Mouse (Mus musculus) cerebellum, adult 2 months (tissue): ENCODE results near the gene Tlr8. TPM values are rescaled to one million over a fixed set of nuclear protein-coding genes. Genes with fewer than 3 reads are reported as not detected.
A peak's percentile ranks its signal among the peaks of the same experiment; 100 is the strongest.
"Not testable (repeated sequence)": the region's sequence is repeated elsewhere in the genome, so short reads cannot be mapped to it uniquely, and the experiment has no call there.

Experiments
- DNase-seq, 2 experiments: peaks; one replicate each; pipeline ENCODE4 v3.0.0; 2021
- H3K27ac ChIP-seq: fragments of 200-500 bp; 2 replicates; pipeline ENCODE4 v1.5.1; 2012; ENCODE audit warnings: low read length, control low read depth, inconsistent platforms; ENCODE audit not compliant: insufficient read depth
- H3K27me3 ChIP-seq: fragments of 200-500 bp; 2 replicates; pipeline ENCODE4 v1.6.1; 2012; ENCODE audit warnings: inconsistent platforms, mild to moderate bottlenecking, low read length, moderate library complexity; ENCODE audit not compliant: control insufficient read depth, insufficient read depth
- H3K4me1 ChIP-seq: fragments of 200-500 bp; 2 replicates; pipeline ENCODE4 v1.6.1; 2011; ENCODE audit warnings: low read length; ENCODE audit not compliant: control insufficient read depth, insufficient read depth
- H3K4me3 ChIP-seq: fragments of 200-500 bp; replicated peaks from 2 replicates; pipeline ENCODE3; 2011; ENCODE audit warnings: mild to moderate bottlenecking, low read depth, low read length, control low read depth; ENCODE audit not compliant: insufficient read depth
- CTCF ChIP-seq: fragments of 200-500 bp; IDR thresholded peaks from 2 replicates; pipeline ENCODE4 v1.5.1; 2011; ENCODE audit warnings: low read depth, mild to moderate bottlenecking, control low read depth, low read length, moderate library complexity, borderline replicate concordance; ENCODE audit not compliant: insufficient read depth
- POLR2A ChIP-seq: fragments of 200-500 bp; IDR thresholded peaks from 2 replicates; pipeline ENCODE4 v1.6.1; 2011; ENCODE audit warnings: low read length, control low read depth, borderline replicate concordance; ENCODE audit not compliant: insufficient read depth
- WGBS: fragments of 180-500 bp; shearing (Covaris S2); methylation state at CpG from one replicate; pipeline ENCODE4 v1.1.7; 2018; 5-methylcytosine and 5-hydroxymethylcytosine counted together
- polyA plus RNA-seq: library from polyadenylated mRNA; depleted of rRNA; stranded (reverse); fragments of >200 nt; gene quantifications from 2 replicates; pipeline ENCODE4 v1.2.3, GENCODE M21; 2012; rRNA removed

Gene Tlr8
- 0.14 TPM in 1 of 2 replicates, not detected in the other for polyA plus RNA-seq

DNA sequence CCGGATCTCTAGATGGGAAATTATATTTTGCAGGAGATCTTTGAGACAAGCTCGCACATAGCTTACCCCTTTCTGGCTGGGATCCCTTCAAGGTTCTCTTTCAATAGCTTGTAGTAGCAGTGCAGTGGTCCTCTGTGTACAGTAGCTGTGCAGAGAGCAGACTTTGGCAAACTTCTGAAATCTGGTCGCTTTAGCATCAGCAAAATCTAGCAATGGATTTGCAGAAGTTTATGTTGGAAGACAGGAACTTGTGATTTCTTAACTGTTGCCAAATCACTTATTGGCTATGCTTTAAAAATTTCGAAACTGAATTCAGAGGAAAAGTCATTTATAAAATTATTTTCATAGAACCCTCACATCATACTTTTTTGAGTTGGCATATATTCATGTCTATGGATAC, at the start of gene Tlr8:
Tlr8 (minus strand) TSS at position 244 of the 400 bp plus-strand sequence.
- Histone ChIP-seq H3K27me3 (no peaks in the 10 kb centered on the region), H3K4me1 (no peaks in the 10 kb centered on the region), H3K27ac (no peak within 1 kb of the TSS), H3K4me3 (no peak within 1 kb of the TSS)
- no peak for DNase-seq
- TF ChIP-seq POLR2A (no peak), CTCF (no peak)
- 58% methylated on average over 4 of the region's 4 CpGs for WGBS

DNA sequence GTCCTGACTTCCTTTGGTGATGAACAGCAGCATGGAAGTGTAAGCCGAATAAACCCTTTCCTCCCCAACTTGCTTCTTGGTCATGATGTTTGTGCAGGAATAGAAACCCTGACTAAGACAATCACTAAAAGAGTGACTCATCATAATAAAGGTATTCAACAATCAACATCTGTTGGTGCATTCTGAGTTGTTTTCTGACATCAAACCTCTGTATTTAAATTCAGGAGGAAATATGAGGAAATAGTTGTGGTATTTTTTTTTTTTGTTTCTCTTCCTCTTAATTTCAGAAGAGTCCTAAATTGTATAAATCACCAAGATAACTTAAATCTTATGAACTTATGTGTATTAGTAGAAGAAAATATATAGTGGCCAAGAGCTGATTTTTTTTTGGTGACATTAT, 37.9 kb upstream of the Tlr8 start:
- WGBS: 85% methylated on average over 1 of the region's 1 CpGs
- H3K27me3 ChIP-seq, H3K27ac ChIP-seq: not testable (repeated sequence)

DNA sequence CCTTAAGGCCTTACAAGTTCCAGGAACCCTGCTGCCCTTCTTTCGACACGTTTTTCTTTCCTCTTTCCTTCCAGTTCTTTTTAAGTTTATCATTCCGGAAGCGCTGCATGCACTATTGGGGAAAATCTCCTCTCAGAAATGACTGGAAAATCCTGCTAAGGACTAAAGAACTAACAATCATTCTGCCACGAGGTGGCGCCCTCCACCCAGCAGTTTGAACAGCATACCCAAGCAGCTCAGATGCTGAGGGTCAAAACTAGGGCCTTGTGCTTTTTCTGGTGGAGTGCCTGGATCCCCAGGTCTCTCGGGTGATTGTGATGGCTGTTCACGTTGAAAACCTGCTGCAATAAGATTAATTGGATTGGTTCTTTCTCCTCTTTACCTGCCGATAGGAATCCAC, 12.8 kb upstream of the Tlr8 start:
- H3K4me3 ChIP-seq: no peak overlapping the region
- TF ChIP-seq POLR2A (no peak), CTCF (peak; percentile 55; the same call in 1 of the 2 replicates)
- H3K4me1 ChIP-seq: no peaks in the 10 kb centered on the region
- WGBS: 18% methylated on average over 9 of the region's 9 CpGs
- peak; percentile 18 to 38 for DNase-seq
- H3K27me3 ChIP-seq: no peaks in the 10 kb centered on the region
- no peak overlapping the region for H3K27ac ChIP-seq

More for the DNA sequence above, 37.9 kb upstream of the Tlr8 start:
- H3K4me1 ChIP-seq, DNase-seq, H3K4me3 ChIP-seq: not testable (repeated sequence)

DNA sequence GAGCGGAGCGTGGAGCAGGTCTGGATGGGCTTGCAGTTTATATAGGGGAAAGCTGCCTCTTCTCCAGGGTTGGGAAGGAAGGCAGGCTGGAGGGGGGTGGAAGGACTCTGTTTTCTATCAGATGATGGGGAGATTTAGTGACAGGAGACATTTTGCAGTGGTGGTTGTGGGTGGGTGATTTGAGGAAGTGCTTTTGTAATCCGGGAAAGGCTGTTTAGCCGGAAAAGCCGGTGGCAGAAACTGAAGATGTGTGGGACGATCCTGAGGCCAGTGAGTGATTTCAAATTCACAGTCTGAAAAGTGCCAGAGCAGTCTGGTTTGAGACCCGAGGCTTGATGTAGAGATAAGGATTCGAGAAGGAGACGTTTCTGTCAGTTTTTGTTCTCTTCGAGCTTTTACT, 12.4 kb upstream of the Tlr8 start:
- Histone ChIP-seq H3K4me1 (no peaks in the 10 kb centered on the region), H3K4me3 (no peak overlapping the region), H3K27ac (no peak overlapping the region), H3K27me3 (no peaks in the 10 kb centered on the region)
- no peak for TF ChIP-seq POLR2A
- TF ChIP-seq CTCF: no peak
- DNase-seq: no peak
- WGBS: 50% methylated on average over 10 of the region's 10 CpGs

DNA sequence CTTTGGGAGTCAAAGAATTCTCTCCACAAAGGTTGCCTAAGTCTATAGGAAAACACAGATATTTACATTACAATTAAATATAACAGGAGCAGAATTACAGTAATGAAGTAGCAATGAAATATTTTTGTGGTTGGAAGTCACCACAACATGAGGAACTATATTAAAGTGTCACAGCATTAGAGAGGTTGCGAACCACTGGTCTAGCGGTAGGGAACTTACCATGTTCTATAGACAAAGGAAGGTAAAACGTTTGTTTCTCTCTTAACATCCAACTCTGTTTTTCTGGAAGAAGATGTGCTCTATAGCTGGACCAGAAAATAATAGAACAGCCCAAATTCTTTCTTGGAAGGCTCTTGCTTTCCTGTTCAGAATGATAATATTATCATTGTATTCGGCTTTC, 599 bp downstream of the Tlr8 start:
- no peaks in the 10 kb centered on the region for H3K27me3 ChIP-seq
- no peak overlapping the region for H3K4me3 ChIP-seq
- WGBS: 84% methylated on average over 4 of the region's 4 CpGs
- no peaks in the 10 kb centered on the region for H3K4me1 ChIP-seq
- DNase-seq: no peak
- TF ChIP-seq POLR2A (no peak), CTCF (no peak)
- H3K27ac ChIP-seq: no peak overlapping the region

DNA sequence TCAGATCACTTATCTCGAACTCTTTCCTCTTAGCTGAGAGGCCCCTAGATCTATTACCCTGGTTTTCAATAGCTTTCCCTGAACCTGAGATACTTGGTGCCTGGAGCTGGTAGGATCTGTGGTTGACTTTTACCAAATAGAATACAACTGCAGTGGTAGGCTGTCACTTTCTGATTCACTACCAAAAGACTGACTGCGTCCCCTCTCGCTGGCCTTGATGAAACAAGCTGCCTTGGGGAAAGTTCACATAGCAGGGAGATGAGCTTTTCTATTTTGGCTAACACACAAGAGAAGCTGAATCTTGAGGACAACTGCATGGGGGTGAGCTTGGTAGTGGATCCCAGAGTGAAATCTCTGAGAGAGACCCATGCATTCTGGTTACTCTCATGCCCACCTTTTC, 22.4 kb downstream of the Tlr8 start:
- no peak for DNase-seq
- TF ChIP-seq CTCF: no peak
- TF ChIP-seq POLR2A: no peak
- H3K27me3 ChIP-seq: no peaks in the 10 kb centered on the region
- H3K27ac ChIP-seq: no peak overlapping the region
- H3K4me1 ChIP-seq: no peaks in the 10 kb centered on the region
- 97% methylated on average over 3 of the region's 3 CpGs for WGBS
- no peak overlapping the region for H3K4me3 ChIP-seq

GRCm38 (mm10) chrX:167239293-167239921, 24.7 kb downstream of the Tlr8 start:
- Histone ChIP-seq H3K27me3 (no peaks in the 10 kb centered on the region), H3K27ac (no peak overlapping the region), H3K4me3 (no peak overlapping the region), H3K4me1 (no peaks in the 10 kb centered on the region)
- WGBS: 56% methylated on average over 9 of the region's 9 CpGs
- no peak for DNase-seq
- TF ChIP-seq POLR2A: no peak
- TF ChIP-seq CTCF: no peak

GRCm38 (mm10) chrX:167233104-167233687, 30.9 kb downstream of the Tlr8 start:
- Histone ChIP-seq H3K27me3 (no peaks in the 10 kb centered on the region), H3K4me3 (no peak overlapping the region), H3K27ac (no peak overlapping the region), H3K4me1 (no peaks in the 10 kb centered on the region)
- TF ChIP-seq POLR2A (no peak), CTCF (peak; percentile 78)
- DNase-seq: peak; percentile 42 to 63
- WGBS: 32% methylated on average over 9 of the region's 9 CpGs
